Mouse (Mus musculus): Measurements from ENCODE around the gene Kctd18.

Kctd18 gene

DNA sequence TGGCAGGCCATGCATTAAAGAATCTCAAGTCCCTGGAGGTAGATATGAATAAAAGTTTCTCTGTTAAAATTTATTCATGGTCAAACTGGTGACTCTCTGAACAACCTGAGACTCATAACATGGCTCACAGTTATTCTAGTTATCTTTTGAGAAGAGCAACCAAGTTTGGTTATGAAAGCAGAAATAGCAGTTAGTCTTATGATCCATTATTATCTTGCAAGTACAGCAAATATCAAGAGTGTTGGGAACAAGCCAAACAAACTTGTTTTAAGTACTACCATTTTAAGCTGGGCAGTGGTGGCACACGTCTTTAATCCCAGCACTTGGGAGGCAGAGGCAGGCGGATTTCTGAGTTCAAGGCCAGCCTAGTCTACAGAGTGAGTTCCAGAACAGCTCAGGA is 27.5 kb downstream of the Kctd18 start:
- no peak for DNase-seq (ENCODE audit: low spot score in 2 of 2)

DNA sequence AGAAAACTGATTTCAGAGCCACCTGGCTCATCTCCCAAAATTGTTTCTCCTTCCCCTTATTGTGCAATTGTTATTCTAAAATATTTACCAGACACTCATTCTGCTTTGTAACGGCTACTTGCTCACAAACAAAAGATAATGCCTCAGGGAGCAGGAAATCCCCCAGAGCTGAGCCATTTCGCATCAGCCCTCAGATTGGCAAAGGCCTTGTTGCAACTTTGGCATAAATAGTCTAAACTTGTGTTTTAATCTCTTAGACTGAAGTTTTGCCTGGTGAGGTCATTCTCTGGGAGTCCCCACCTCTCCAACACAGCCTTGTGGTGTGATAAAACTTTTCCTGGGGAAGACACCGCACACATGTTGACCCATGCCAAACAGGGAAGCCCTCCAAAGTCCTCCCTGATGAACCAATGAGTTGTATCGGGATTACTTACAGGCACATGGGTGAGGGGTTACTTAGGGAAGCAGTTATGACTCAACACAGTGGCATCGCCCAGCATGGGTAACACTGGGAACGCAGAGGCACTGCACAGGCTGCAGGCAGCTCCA is 29.6 kb downstream of the Kctd18 start:
- DNase-seq (ENCODE audit: low spot score in 2 of 2) = no peak

DNA sequence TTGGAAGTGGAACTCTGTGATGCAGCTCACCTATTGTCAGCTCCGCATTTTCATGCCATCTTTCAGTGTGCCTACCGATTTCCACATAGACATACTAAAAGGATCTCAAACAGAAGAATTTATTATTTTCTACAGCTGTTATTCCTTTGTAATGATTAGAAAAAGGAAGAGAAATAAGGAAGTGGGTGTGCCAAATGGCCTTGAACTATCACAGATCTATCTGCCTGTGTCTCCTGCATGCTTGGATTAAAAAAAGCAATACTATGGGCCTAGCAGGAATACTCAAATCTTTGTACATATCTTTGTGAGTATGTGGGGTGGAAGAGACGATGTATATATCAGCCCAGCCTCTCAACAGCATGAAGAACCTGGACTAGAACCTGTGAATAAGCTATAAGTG is 41.9 kb downstream of the Kctd18 start:
- no peak for DNase-seq (ENCODE audit: low spot score in 2 of 2)

DNA sequence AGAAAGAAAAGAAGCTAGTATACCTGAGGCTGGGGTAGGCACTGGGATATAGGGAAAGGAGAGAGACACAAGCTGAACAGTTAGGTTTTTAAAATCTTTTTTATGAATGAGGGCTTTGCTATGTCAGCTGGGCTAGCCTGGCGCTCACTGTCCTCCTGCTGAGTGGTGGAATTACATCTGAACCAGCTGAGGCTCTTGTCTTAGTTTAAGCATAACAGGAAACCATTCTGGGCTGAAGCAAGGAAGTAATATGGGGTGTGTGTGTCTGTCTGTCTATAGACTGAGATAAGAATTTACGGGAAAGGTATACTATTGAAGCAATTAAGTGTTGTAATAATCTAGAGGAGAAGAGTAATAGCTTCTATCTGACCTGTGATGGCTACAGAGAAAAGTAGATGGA is 47.2 kb downstream of the Kctd18 start:
- no peak for DNase-seq (ENCODE audit: low spot score in 2 of 2)

DNA sequence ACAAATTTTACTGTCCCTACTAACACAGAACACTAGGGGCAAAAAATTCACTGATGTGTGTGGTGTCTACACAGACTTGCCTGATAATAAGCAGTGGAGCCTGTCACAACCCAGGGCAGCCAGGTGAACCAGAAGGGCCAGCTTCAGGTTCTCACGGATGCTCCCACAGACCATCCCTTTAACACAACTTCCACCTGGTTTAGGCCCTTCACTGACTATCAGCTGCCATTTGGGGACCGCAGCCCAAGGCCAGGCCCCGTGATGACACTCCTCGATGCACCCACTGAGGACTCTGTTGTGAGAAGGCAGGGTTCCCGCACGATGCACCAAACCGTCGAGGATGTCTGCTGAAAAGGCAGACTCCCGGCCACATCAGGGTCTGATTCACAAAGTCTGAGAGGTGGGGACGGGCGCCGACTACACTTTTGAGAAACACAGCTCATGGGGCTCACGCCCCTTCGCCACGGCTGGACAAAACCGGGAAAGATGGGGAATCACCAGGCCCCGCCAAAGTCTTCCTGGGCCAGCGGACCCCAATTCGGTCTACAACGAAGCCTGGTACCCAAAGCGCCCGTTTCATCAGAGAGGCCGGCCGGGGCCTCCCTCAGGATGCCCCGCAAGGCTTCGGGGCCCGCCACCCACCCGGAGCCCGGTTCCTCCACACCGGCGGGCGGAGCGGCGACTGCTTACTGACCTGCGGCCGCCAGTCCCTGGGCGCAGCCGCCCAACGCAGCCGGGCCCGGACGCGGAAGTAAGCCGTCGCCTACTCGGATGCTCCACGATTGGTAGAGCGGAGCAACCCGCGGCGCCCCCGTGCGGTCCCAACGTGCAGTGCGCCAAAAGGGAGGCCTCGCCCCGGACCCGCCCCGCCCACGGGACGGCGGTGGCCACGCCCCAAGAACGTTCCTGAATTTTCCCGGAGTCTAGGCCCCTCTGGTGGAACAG is 49.2 kb downstream of the Kctd18 start:
- DNase-seq (ENCODE audit: low spot score in 2 of 2) = peak; percentile 96 to 97

DNA sequence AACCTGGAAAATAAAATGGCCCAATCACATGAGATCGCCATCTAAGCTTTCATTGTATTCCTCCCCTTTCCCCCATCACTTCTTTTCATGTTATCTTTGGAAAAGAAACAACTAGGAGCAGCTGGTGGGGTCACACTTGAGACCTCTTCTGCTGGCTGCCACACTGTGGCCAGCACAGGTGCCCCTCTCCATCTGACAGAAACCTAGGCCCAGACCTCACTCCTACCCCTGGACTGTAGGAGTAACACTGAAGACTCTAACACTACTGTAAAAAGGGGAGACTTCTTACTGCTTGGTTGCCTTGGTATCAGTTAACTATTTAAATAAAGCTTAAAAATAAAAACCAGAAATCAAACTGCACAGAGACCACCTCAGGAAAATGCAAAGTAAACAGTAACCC is 63.0 kb downstream of the Kctd18 start:
- no peak for DNase-seq (ENCODE audit: low spot score in 2 of 2)

DNA sequence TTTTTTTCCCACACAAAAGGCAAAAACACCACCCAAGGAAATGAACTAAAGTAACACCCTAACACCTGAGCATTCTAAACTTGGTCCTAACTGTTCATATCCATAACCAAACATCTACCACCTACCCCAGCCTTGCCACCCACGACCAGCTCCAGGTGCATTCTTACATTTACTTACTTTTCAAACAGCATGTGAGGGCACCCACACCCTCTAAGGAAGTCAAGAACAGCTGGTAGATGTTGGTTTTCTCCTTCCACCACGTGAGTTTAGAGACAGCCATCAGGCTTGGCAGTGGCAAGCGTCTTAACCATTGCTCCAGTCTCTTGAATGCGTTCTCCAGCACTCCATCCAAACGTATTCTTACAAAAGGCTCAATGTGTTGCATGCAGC is 64.4 kb downstream of the Kctd18 start:
- no peak for DNase-seq (ENCODE audit: low spot score in 2 of 2)

- DNase-seq (ENCODE audit: low spot score in 2 of 2) = no peak
These were observed 65.0 kb downstream of the Kctd18 start for GRCm38 (mm10) chr1:57953586-57954375.

DNA sequence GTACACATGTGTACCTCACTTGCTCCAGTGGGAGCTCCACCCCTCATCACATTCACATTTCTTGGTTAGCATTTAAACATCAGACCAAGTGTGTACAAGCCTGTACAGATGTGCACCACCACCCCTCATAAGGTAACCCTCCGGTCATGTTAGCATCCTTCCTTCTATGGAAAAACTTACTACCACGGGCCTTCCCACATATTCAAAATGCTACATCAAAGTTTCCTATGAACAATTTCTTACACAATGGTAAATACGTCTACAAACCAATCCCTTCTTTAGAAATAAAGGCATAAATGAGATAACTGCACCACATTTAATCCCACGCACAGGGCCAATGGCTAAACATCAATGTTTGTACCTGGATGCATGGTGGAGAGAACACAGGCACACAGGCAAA is 66.2 kb downstream of the Kctd18 start:
- DNase-seq (ENCODE audit: low spot score in 2 of 2) = no peak

GRCm38 (mm10) chr1:57949716-57950115 is 69.0 kb downstream of the Kctd18 start:
- DNase-seq (ENCODE audit: low spot score in 2 of 2) = no peak

- peak in 1 of 2 experiments; percentile 15 for DNase-seq (ENCODE audit: low spot score in 2 of 2)
These were observed 69.6 kb downstream of the Kctd18 start for GRCm38 (mm10) chr1:57949195-57949594.

GRCm38 (mm10) chr1:57947552-57948347 is 71.0 kb downstream of the Kctd18 start:
- DNase-seq (ENCODE audit: low spot score in 2 of 2) = no peak

DNA sequence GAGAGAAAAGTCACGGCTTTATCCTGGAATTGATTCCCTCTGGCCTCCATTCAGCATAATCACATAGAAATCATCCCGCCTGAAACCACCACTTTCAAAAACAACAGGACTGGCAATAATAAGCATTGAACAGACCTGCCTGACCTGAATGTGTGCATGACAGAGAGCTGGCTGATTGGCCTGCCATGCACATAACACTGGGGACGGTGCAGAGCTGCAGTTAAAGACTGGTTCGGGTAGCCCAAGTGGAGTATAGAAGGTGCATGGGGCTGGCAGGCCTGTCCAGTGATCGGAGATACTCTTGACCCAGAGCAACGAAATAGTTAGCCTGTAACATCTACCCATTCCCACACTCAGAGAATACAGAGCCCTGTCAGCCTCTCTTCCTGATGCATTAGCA is 76.5 kb downstream of the Kctd18 start:
- no peak for DNase-seq (ENCODE audit: low spot score in 2 of 2)

DNA sequence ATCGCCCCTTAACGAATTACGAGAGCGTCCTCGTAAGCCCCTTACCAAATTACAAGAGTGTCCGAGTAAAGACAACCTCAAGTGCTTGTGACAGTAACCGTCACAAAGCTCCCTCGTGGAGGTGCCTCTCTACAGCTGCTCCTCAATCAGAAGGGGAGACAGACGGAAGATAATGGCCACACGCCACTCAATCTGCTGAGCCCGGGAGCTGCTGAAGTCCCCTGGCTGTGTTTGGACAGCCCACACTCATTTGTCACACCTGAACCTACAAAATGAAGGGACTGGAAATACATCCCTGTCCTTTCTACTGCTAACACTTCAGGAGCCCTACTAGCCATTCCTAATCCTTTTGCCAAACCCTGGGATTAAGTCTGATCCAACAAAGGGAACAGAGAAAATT is 77.0 kb downstream of the Kctd18 start:
- no peak for DNase-seq (ENCODE audit: low spot score in 2 of 2)

DNA sequence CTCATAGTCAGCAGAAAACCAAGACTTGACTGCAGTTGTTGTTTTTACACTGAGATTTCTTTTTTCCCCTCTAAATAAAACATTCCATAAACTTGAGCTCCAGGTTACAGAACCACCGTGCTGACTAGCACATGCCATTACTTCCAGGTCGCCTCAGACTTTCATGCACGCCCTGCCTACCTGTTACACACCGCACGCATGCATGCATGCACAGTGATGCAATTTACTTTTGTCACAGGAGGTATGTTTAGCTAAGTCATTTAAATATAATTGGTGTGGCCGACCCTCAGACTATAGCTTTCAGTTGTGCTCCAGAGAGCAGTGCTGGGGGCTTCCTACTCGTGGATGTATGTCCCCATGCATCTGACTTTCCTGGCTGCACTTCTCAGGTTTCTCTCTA is 77.7 kb downstream of the Kctd18 start:
- no peak for DNase-seq (ENCODE audit: low spot score in 2 of 2)

GRCm38 (mm10) chr1:57940691-57941090 is 78.1 kb downstream of the Kctd18 start:
- DNase-seq (ENCODE audit: low spot score in 2 of 2) = no peak

- no peak for DNase-seq (ENCODE audit: low spot score in 2 of 2)
These were observed 84.5 kb downstream of the Kctd18 start for GRCm38 (mm10) chr1:57934287-57934686.

GRCm38 (mm10) chr1:57918567-57918966 is 100.2 kb downstream of the Kctd18 start:
- DNase-seq (ENCODE audit: low spot score in 2 of 2) = no peak

GRCm38 (mm10) chr1:57917342-57917741 is 101.4 kb downstream of the Kctd18 start:
- DNase-seq (ENCODE audit: low spot score in 2 of 2) = no peak

DNA sequence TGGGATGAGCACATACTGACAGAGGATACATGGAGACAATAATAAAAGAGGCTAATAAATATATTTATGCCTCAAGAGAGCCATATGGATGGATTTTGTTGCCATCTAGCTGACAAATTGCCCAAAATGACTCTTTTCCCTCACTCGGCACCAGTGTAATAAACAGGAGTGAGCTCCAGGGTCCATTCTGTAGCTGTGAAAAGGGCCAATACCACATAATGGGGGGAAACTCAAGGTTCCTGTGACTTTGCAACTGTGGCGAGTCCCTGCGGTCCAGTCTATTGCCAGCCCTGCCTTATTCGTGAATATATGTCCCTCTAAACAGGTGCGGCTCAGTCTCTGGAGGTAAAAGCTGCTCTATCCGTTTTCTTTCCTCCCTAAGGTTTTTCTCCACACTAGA is 107.2 kb downstream of the Kctd18 start:
- no peak for DNase-seq (ENCODE audit: low spot score in 2 of 2)

DNA sequence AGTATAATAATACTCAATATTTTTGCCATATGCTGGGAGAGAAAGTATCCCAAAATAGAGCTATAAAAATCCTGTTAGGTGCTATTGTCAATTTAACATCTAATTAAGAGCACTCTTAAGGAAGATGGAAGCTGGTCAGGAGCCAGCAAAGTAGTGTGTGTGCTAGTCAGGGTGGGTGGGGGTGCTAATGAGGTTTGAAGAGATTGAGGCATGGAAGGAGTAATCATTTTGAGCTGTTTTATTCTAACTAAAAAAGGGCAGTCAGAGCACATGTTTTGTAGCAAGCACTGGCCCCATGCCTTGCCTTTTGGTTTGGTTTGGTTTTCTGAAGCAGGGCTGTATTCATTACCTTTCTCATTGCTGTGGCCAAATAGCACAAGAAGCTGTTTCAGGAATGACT is 112.4 kb downstream of the Kctd18 start:
- DNase-seq (ENCODE audit: low spot score in 2 of 2) = no peak

DNA sequence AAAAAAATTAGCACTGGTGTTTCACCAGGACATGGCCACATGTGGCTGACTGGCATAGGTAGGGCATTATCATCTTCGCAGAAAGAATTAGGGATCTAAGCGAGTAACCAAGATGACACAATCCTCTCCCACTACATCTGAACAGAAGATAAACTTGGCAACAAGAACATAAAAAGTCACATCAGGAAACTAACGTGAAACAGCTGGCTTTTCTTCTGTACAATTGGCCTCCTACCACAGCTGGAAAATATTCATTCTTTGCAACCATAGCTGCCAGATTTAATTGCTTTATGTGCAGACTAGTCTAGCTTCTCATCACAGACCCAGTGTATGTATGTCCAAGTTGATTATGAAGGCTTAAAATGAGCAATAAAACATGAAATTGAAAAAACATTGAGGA is 112.8 kb downstream of the Kctd18 start:
- DNase-seq (ENCODE audit: low spot score in 2 of 2) = no peak

Measured in right cerebral cortex, adult 2 months (tissue).